Mouse (Mus musculus): ENCODE measurements at regions not wholly inside any gene's neighbourhood (a gene's known extent, or its start where the extent isn't known, plus 50 kb on each side); places are given as distances from the start of the nearest gene placed in this dataset.

DNA sequence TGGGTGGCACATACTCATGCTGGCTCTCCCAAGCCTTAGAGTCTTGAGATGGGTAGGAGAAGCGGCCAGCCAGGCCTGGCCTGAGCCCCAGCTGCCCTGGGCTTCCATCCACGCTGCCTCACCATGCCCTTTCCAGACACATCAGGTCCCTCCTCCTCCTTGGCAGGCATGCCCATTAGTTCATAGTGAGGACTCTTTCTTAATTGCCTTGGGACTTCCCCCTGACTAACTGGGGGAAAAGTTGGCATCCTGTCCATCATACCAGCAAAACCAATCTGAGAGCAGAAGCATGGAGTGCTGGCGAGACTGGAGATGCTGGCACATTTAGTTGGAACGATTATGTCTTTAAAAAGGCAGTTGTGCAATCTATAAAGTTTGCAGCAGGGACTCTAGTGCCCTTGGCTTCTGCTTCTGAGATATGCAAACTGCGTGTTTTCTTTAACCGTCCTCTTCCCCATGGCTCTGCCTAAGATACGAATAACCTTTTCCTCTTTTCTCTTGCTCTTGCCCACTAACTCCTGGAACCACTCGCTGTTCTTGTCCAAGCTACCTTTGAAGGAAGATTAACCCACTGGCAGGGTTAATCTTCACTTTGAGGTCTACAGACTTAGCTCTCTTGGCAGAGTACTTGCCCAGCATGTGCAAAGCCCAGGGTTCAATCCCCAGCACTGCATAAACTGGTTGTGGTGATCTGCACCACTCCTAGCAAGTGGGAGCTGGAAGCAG lies 62.2 kb upstream of the Tle3 start:
- TF ChIP-seq CTCF (IDR thresholded peaks at IDR 0.05; ENCODE audit: low read depth, low read length) (no peak), POLR2A (IDR thresholded peaks at IDR 0.05; ENCODE audit: borderline replicate concordance, low read depth, low read length) (no peak)

Data from bone marrow macrophage, adult 2 months (primary cell).